Mouse (Mus musculus): ENCODE results near the gene Trim27. TPM values are rescaled to one million over a fixed set of nuclear protein-coding genes. Genes with fewer than 3 reads are reported as not detected.

Gene Trim27
- polyA plus RNA-seq, 1 experiment from 2014 or later: 169 TPM

DNA sequence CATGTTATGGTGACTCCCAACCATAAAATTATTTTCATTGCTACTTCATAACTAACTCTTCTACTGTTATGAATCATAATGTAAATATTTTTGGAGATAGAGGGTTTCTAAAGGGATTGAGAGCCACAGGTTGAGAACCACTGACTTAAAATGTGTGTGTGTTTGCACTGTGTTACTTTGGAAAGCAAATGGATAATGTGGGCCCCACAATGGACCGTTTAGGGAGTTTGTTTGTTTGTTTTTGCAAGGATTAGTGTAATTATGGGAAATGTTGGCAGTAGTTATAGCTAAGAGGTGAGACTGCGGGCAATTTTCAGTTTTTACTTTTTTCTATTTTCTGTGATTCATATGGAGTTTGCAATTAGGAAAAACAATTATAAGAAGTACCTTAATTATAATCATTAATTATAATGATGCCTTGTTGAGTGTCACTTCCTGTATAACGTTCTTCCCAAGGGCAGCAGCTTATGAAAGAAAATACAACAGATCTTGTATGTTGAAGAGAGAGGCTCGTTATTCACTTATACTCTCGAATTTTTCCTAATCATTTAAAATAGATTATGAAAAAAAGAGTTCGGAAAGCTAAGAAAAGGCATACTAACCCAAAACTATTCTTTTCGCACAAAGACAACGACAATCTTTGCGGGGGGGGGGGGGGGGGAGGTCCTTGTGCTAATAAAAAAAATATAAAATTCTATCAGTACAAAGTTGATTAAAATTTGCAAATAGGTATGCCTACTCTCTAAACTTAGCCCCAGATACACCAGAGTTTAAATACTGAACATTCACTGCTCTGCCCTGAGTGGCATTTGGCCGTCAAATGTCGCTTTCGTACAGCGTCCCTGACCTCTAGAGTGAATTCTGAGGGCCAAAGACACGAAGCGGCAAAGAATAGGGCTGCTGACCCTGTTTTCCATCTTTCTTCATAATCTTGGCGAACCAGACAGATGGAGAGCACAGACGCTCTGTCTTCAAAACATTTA lies 20.1 kb downstream of the Trim27 start:
- Histone ChIP-seq H3K27ac (peak overlapping the region; percentile 75), H3K27me3 (ENCODE audit: poor library complexity, severe bottlenecking) (no peaks in the 10 kb centered on the region), H3K4me1 (peaks cover 8% of the 10 kb centered on the region), H3K36me3 (replicated peaks) (peaks cover 18% of the 10 kb centered on the region), H3K4me3 (peak overlapping the region; percentile 69), H3K9me3 (peaks cover 9% of the 10 kb centered on the region)
- WGBS: 7% methylated on average over 17 of the region's 17 CpGs
- DNase-seq (ENCODE audit: extremely low spot score, low spot score): no peak

DNA sequence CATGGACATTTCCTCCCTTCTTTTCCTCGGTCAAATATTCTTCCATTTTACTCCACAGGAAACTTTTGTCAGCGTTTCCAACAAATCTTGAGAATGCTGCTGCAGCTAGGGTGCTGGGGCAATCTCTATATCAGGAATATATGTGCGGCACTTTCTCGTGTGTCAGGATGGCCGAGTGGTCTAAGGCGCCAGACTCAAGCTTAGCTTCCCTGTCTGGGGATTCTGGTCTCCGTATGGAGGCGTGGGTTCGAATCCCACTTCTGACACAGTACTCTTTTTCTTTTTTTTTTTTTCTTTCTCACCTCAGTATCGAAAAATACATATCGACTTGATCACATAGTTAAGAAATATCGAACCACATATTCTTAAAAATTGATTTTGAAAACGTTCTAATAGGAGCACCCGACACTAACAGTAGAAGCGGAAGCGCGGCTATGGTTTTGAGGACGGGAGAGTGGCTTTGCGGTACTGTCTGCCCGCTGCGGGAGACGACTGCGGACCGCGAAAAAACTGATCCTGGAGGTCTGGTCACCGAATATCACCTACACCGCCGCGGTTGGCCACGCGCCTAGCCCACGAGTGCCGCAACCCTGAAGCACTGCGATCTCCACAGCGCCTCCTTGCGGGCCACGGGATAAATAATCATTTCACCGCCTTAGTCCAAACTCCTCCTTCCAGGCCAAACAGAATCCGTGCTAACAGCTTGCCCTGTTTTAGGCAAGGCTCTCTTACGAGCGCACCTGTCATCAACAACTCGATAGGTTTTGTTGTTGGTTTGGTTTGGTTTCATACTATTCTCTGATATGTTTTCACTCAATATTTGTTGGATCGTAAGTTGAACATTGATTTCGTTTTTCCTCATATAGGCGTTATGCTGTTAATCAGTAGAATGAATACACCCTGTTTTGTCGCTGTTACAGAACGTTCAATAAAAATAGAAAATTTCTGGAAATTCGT lies 21.1 kb downstream of the Trim27 start:
- WGBS: 5% methylated on average over 48 of the region's 48 CpGs
- Histone ChIP-seq H3K4me1 (peaks cover 8% of the 10 kb centered on the region), H3K9me3 (peaks cover 9% of the 10 kb centered on the region), H3K36me3 (replicated peaks) (peaks cover 8% of the 10 kb centered on the region), H3K4me3 (peak overlapping the region; percentile 69), H3K27me3 (ENCODE audit: poor library complexity, severe bottlenecking) (no peaks in the 10 kb centered on the region), H3K27ac (peak overlapping the region; percentile 86)
- DNase-seq (ENCODE audit: extremely low spot score, low spot score): peak; percentile 96

DNA sequence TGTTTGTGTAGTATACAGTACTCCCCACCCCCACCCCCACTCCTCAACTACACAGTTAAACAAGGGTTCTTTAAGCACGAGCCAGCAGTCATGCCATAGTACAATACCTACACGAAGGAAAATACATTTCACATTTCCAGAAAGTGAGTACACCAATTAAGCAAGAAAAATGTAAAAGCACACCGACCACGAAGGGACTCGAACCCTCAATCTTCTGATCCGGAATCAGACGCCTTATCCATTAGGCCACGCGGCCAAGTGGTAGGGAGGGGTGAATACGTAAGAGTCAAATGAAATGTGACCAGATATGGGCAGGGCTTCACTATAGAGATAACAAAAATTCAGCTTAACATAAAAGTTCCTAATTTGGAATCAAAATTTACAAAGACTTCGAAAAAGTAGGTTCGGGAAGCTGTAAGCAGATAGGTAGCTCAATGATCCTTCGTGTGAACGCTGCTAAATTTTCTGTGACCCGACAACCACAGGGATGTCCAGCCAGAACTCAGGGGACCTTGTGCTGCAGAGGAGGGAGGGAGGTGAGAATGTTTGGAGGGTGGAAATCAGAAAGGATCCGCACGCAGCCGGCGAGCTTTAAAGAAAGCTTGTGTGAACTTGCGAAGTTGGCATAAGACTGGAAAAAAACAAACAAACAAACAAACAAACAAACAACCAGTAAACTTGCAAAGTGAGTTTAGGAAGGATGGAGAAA lies 36.2 kb downstream of the Trim27 start:
- WGBS: 1% methylated on average over 20 of the region's 20 CpGs
- no peaks in the 10 kb centered on the region for H3K36me3 ChIP-seq (replicated peaks)
- DNase-seq (ENCODE audit: extremely low spot score, low spot score): peak; percentile 84
- 0 out of 2 replicates have a peak overlapping the region, but pooled peaks have one; percentile 5 for H3K27ac ChIP-seq
- H3K4me1 ChIP-seq: peaks cover 7% of the 10 kb centered on the region
- H3K27me3 ChIP-seq (ENCODE audit: poor library complexity, severe bottlenecking): peaks cover 13% of the 10 kb centered on the region
- H3K9me3 ChIP-seq: peaks cover 11% of the 10 kb centered on the region
- H3K4me3 ChIP-seq: peak overlapping the region; percentile 56

DNA sequence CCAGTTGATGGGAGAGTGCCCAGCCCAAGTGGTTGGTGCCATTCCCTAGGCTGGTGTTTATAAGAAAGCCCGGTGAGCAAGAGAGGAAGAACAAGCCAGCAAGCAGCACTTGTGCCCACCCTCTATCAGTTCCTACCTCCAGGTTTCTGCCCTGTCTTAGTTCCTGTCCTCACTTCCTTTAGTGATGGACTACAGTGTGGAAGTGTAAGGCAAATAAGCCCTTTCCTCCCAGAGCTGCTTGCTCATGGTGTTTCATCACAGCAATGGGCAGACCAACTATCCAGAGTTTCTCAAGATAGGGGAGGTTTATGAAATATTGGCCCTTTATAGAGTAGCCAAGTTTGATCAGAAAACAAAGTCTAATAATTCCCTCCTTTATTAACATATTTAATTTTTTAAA lies 37.5 kb downstream of the Trim27 start:
- Histone ChIP-seq H3K9me3 (peaks cover under 1% of the 10 kb centered on the region; the same call in 1 of the 2 replicates), H3K27me3 (ENCODE audit: poor library complexity, severe bottlenecking) (peaks cover 18% of the 10 kb centered on the region), H3K36me3 (replicated peaks) (no peaks in the 10 kb centered on the region), H3K4me3 (no peak overlapping the region), H3K27ac (no peak overlapping the region), H3K4me1 (peaks cover 16% of the 10 kb centered on the region)
- 59% methylated on average over 1 of the region's 1 CpGs for WGBS
- DNase-seq (ENCODE audit: extremely low spot score, low spot score): no peak

DNA sequence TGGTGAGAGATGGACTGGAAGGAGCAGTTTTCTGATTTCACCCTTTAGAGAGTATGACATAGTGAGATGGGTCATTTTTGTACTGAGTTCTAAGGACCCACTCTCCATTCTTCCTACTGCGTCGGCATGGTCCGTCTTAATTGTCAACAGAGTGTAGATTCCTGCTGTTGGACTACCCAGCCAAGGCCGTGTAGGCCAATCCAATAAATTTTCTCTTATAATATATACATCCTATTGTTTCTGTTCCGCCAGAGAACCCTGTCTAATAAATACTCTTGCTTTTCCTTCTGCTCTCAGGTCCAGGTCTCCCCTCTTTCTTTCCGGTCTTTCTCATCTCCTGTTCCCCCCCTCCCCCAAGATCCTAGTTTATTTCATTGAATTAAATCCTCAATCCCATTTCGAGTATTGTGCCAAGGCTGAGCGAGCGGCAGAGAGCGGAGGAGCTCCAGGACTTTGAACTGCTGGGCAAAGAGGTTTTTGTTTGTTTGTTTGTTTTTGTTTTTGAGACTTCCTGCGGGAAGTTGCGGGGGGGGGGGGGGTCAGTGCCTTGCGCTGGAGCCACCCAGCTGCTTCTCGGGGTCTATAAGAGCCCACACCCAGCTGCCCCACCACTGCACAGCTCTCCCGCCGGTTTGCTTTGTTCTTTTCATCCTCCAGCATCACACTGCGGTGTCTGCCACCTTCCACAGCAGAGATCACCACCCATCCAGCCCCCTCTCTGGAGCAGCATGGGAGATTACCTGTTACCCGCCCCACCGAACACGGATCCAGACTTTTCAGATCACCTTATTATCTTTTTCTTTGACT lies 42.6 kb downstream of the Trim27 start:
- Histone ChIP-seq H3K36me3 (replicated peaks) (no peaks in the 10 kb centered on the region), H3K27me3 (ENCODE audit: poor library complexity, severe bottlenecking) (peaks cover 18% of the 10 kb centered on the region), H3K27ac (peak overlapping the region; percentile 88), H3K4me3 (peak overlapping the region; percentile 62), H3K9me3 (no peaks in the 10 kb centered on the region), H3K4me1 (peaks cover 9% of the 10 kb centered on the region; the same call in 1 of the 2 replicates)
- 2% methylated on average over 20 of the region's 20 CpGs for WGBS
- DNase-seq (ENCODE audit: extremely low spot score, low spot score): no peak

DNA sequence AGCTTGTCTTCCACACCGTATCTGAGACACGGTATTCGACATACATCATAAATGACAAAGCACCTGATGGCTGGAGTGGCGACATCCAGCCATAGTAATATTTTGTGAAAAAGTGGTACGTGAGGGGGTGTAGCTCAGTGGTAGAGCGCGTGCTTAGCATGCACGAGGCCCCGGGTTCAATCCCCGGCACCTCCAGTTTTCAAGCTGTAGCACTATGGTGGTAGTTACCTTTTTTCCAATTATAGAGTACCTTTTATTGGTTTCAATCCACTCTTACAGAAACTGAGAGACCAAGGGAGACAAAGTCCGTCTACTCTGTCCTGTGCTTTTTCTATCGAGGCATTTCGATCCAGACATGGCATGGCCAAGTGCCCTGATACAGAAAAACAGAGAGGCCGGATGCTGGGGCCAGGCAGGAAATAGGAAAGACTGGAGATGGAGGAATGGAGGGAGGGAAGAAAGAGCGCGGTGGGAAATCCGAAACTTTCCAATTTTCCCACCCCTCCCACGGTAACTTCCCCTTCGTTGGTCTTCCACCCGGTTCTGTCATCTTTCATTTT lies 43.3 kb downstream of the Trim27 start:
- Histone ChIP-seq H3K36me3 (replicated peaks) (no peaks in the 10 kb centered on the region), H3K9me3 (no peaks in the 10 kb centered on the region), H3K27ac (peak overlapping the region; percentile 88), H3K4me3 (peak overlapping the region; percentile 62), H3K4me1 (peaks cover 9% of the 10 kb centered on the region; the same call in 1 of the 2 replicates), H3K27me3 (ENCODE audit: poor library complexity, severe bottlenecking) (peaks cover 18% of the 10 kb centered on the region)
- DNase-seq (ENCODE audit: extremely low spot score, low spot score): peak; percentile 89
- under 1% methylated on average over 20 of the region's 20 CpGs for WGBS

DNA sequence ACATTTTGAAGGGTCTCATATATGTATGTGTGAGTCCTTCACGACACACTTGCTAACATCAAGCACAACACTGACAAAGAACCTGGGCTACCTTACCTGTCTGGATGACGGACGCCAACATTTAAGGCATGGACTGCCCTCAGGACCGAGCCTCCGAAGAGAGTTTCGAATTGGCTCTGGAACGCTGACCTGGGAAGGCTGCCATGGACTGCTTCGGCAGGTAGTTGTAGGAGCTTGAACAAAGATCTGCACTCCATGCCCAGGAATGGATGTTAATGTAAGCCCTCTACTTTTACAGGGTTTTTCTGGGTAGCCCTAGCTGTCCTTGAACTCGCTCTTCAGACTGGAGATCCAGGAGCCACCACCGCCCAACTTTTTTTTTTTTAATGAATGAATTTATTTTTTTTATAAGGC lies 44.0 kb downstream of the Trim27 start:
- 2% methylated on average over 10 of the region's 10 CpGs for WGBS
- Histone ChIP-seq H3K27ac (peak overlapping the region; percentile 77), H3K9me3 (no peaks in the 10 kb centered on the region), H3K36me3 (replicated peaks) (no peaks in the 10 kb centered on the region), H3K4me1 (peaks cover 9% of the 10 kb centered on the region; the same call in 1 of the 2 replicates), H3K4me3 (peak overlapping the region; percentile 62), H3K27me3 (ENCODE audit: poor library complexity, severe bottlenecking) (peaks cover 18% of the 10 kb centered on the region)
- DNase-seq (ENCODE audit: extremely low spot score, low spot score): peak; percentile 58

DNA sequence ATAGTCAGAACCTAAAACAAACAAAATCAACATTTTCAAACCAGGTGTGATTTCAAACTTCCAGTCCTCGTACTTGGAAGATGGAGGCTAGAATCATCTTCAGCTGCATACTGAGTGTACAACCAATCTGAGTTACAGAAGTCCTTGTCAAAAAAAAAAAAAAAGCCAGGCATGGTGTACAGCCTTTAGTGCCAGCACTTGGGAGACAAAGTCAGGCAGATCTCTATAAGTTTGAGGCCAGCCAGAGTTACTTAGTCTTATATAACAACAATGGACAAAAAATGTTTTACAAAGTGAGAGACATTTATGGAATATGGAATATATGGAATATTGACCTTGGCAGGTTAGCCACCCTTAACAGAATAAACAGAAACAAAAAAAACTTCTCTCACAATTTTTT lies 45.1 kb downstream of the Trim27 start:
- Histone ChIP-seq H3K27ac (no peak overlapping the region), H3K4me3 (no peak overlapping the region), H3K36me3 (replicated peaks) (no peaks in the 10 kb centered on the region), H3K27me3 (ENCODE audit: poor library complexity, severe bottlenecking) (peaks cover 15% of the 10 kb centered on the region), H3K9me3 (no peaks in the 10 kb centered on the region; the same call in 1 of the 2 replicates), H3K4me1 (peaks cover 9% of the 10 kb centered on the region; the same call in 1 of the 2 replicates)
- 87% methylated on average over 1 of the region's 1 CpGs for WGBS
- DNase-seq (ENCODE audit: extremely low spot score, low spot score): no peak

DNA sequence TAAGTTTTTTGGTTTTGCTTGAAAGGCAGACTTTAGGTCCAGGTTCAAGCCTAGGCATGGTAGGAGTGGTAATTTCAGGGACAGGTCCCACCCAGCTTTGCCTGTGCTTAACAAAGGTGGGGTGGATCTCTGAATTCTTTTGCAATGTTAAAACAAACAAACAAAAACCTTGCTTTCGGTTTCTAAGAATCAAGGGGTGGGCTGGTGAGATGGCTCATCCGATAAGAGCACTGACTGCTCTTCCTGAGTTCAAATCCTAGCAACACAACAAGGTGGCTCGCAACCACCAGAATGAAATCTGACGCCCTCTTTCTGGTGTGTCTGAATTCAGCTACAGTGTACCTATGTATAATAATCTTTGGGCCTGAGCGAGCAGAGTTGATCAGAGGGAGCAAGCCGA lies 46.0 kb downstream of the Trim27 start:
- 65% methylated on average over 6 of the region's 6 CpGs for WGBS
- peaks cover 9% of the 10 kb centered on the region; the same call in 1 of the 2 replicates for H3K4me1 ChIP-seq
- peaks cover 7% of the 10 kb centered on the region for H3K27me3 ChIP-seq (ENCODE audit: poor library complexity, severe bottlenecking)
- no peaks in the 10 kb centered on the region for H3K36me3 ChIP-seq (replicated peaks)
- DNase-seq (ENCODE audit: extremely low spot score, low spot score): no peak
- H3K4me3 ChIP-seq: no peak overlapping the region
- no peaks in the 10 kb centered on the region; the same call in 1 of the 2 replicates for H3K9me3 ChIP-seq
- no peak overlapping the region for H3K27ac ChIP-seq

DNA sequence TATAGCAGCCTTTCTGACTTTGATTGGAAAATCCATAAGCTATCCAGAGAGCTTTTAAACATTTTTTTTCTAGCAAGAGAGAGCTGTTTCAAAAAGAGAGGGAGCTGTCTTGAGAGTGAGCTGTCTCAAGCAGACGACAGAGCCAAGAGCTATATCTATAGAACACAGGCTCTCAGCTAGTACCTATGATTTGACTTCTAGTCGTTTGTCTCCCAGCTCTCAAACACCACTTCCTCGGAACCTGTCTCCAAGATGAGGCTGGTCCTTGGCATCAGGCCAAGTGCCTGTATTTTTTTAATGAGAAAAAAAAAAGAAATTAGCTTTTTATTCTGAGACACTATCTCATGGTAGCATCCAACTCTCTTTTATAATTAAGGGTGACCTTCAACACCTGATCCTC lies 46.8 kb downstream of the Trim27 start:
- H3K9me3 ChIP-seq: no peaks in the 10 kb centered on the region; the same call in 1 of the 2 replicates
- 77% methylated on average over 3 of the region's 3 CpGs for WGBS
- no peak overlapping the region for H3K4me3 ChIP-seq
- no peak overlapping the region for H3K27ac ChIP-seq
- peaks cover 8% of the 10 kb centered on the region; the same call in 1 of the 2 replicates for H3K4me1 ChIP-seq
- no peaks in the 10 kb centered on the region for H3K27me3 ChIP-seq (ENCODE audit: poor library complexity, severe bottlenecking)
- H3K36me3 ChIP-seq (replicated peaks): no peaks in the 10 kb centered on the region
- no peak for DNase-seq (ENCODE audit: extremely low spot score, low spot score)

Data from forebrain, embryonic 10.5 days (tissue).